Mouse (Mus musculus) skeletal muscle tissue, adult 2 months (tissue): ENCODE measurements around the gene Cfap126.
A peak's percentile ranks its signal among the peaks of the same experiment; 100 is the strongest.

ENCODE experiments used
- DNase-seq: peaks from one replicate; pipeline ENCODE4 v3.0.0-alpha.2; 2012; ENCODE audit warnings: low read depth, low spot score

The Cfap126 gene

GRCm38 (mm10) chr1:171094424-171094823 lies 19.3 kb upstream of the Cfap126 start:
- DNase-seq: no peak

- DNase-seq: no peak
Observed at GRCm38 (mm10) chr1:171096110-171096964, 17.4 kb upstream of the Cfap126 start.

GRCm38 (mm10) chr1:171097136-171097535 lies 16.6 kb upstream of the Cfap126 start:
- DNase-seq: no peak

- no peak for DNase-seq
Observed at GRCm38 (mm10) chr1:171097612-171098011, 16.1 kb upstream of the Cfap126 start.

GRCm38 (mm10) chr1:171101033-171101432 lies 12.7 kb upstream of the Cfap126 start:
- DNase-seq: no peak

DNA sequence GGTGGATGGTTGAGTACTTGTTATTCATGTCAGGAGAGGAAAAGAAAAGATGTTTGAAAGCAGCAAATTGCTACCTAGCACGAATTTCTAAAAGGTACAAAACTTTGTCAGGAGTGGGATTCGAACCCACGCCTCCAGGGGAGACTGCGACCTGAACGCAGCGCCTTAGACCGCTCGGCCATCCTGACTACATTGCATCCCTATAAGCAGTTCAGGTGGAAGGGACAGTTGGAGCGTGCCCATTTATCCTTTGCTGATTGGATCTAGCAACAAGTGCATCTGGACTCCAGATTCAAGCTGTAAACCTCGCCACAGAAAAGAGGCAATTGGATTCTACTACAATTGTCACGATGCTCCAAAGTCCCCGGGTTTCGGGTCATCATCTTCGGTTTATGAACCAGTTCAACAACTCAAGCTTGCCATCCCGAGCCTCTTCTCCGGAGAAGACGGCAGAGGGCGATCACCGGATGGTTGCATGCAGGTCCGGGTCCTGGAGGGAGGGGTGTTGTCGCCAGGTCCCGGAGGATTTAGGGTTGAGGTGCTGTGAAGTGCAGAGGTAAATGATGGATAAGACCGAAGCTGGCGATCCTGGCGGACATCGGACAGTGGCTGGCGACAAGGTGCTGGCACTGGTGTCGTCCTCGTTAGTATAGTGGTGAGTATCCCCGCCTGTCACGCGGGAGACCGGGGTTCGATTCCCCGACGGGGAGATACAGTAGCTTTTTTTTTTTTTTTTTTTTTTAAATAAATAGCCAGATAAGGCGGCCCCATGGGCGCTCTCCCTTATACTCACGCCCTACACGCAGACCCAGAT lies 11.8 kb upstream of the Cfap126 start:
- peak; percentile 86 for DNase-seq

GRCm38 (mm10) chr1:171102547-171103177 lies 11.1 kb upstream of the Cfap126 start:
- peak; percentile 85 for DNase-seq

DNA sequence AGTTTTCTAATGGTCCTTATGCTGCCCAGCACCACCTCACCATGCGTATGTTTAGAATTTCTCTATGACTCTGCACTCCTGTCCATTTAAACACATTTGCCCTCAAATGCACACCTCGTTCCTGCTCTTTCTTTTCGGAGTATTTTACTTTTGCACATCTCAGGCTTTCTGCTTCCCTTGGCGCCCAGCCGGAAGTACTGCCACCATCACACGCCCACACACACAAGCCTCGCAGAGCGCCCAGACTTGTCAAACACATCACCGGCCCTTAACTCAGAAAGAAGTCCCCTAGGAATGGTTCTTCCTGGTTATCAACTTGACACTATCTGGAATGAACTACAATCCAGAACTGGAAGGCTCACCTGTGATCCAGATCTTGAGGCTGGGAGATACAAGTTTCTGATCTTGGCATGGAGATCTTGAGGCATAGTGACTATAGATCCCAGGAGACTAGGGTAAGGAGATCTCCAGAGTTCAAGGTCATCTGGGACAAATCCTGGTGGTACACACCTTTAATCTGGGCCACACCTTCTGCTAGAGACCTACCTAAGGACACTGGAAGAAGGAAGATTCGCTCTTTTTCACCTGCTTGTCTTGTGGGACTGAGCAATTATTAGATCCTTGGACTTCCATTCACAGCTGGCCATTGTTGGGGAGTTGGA lies 10.4 kb upstream of the Cfap126 start:
- DNase-seq: no peak

DNA sequence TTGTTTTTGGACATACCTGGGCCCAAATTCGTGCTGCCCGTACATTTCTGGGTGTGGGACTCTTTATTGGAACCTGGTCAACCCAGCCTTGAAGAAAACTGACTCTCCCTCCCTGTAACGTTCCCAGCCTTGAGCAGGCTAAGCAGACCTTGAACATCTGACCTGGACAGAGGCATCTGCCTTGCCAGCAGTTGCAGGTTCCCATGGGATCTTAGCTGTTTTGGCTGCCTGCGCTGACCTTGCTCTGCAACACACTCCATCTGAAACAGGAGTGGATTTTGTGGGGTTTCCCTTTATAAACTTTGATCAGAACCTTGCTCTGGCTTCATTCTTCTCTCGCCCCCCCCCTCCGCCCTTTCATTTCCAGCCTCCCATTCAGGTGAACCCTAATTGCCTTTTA lies 8.5 kb upstream of the Cfap126 start:
- DNase-seq: no peak

DNA sequence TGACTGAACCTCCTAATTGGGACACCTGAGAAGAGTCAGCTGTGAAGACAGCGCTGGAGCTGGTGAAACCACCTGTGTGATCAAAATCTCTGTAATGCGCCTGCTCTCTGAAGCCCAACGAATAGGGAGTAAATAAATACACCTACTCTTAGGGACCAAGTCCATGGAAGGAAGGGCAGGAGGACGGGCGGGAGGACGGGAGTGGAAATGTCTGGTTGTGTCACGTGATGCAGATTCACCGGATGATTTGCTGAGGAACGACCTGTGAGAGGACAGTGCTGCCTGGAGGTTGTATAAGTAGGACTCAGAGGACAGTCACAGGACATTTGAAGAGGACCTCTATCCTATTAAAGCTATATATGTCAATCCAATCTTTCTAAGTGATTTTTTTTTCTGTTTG lies 4.1 kb upstream of the Cfap126 start:
- DNase-seq: no peak

DNA sequence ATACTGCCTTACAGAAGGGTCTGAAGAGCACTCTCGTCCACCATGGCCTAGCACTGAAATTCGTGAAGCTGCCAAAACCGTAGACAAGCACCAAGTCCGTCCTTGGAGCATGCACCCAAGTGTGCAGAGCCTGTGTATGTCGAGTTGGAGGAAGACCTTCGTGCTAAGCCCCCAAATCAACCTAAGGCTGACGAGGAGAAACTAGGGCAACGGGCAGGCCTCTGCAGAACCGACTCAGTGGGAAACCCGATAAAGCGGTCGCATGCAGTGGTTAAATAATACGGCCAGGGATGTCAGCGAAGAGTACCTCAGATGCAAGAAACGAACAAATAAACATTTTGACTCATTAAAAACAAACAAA lies 3.1 kb upstream of the Cfap126 start:
- DNase-seq: no peak

DNA sequence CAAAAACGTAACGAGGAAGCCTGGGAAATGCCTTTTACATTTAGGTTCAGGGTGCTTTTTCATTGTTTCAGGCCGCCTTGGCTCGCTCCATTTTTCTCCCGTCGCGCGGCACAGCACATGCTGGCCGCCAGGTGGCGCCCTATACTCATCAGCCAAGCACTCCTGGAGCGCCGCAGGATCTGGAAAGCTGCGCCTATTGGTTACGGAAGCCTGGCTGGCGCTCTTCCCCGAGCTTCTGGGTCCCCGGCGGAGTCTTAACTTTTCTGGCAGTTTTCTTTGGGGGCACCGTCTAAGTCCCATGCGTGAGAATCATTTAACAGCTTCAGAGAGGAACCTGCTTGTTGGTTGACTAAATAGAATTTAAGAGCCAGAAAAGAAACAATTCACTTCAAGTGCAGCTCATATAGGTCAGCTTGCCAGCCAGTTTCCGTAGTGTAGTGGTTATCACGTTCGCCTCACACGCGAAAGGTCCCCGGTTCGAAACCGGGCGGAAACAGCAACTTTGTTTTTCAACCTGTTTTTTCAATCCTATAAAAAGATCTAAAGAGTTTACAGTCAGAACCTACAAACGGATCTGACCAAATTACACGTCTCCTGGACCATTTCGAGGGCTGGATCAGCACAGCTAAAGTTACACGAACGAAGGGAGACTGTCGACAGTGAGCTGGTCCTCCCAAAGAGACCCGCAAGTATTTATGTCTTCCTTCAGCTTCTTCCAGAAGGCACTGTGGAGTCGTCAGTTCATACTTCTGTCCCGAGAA lies 2.5 kb upstream of the Cfap126 start:
- peak; percentile 97 for DNase-seq

DNA sequence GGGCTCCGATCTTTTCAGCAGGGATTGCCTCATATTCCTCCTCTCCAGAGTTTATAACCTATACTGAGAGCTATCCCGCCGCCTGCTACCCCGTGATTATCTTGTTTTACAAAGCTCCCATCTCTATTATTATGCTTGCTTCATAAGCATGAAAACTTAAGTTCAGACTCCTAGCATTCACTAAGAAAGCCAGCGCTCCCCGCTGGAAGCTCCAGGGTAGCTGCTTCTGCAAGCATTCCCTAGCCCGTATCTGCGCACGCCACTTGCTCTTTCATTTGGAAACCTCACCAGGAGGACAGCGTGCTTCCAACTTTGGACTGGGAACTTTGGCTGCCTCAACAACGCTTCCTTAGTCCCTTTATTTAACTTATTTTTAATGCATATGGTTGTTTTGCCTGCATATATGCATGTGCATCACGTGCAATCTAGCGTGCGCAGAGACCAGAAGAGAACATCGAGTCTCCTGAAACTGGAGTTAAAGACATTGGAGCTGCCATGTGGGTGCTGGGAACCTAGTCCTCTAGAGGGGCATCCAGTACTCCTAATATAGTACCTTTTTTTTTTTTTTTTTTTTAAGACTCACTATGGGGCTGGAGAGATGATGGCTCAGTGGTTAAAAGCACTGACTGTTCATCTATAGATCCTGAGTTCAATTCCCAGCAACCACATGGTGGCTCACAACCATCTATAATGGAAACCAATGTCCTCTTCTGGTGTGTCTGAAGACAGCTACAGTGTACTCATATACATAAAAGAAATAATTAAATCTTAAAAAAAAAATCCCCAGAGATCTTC lies 1.7 kb upstream of the Cfap126 start:
- DNase-seq: peak; percentile 52

- DNase-seq: no peak
Observed at GRCm38 (mm10) chr1:171112986-171113385, 732 bp upstream of the Cfap126 start.

- no peak for DNase-seq
Observed at GRCm38 (mm10) chr1:171116280-171116679, 2.6 kb downstream of the Cfap126 start.

GRCm38 (mm10) chr1:171118269-171118684 lies 4.6 kb downstream of the Cfap126 start:
- peak; percentile 78 for DNase-seq

GRCm38 (mm10) chr1:171118996-171119395 lies 5.3 kb downstream of the Cfap126 start:
- DNase-seq: no peak

- no peak for DNase-seq
Observed at GRCm38 (mm10) chr1:171119405-171119804, 5.7 kb downstream of the Cfap126 start.

- no peak for DNase-seq
Observed at GRCm38 (mm10) chr1:171120893-171121292, 7.2 kb downstream of the Cfap126 start.

DNA sequence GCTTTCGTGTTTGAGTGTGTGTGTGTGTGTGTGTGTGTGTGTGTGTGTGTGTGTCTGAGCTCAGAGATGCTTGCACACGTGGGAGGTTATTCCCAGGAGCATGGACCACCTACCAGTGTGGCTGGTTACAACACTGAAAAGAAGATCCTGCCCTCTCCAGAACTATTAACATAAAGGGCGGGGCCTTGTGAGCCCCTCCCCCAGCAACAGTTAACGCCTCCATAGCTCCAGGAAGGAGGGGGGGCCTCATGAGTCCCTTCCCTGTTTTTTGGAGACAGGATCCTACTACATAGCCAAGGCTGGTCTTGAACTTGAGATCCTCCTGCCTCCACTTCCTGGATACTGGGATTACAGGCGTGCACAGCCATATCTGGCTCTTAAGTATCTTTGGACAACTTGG lies 8.1 kb downstream of the Cfap126 start:
- DNase-seq: no peak
